Mouse (Mus musculus): ENCODE measurements around the gene Tm7sf3.

DNA sequence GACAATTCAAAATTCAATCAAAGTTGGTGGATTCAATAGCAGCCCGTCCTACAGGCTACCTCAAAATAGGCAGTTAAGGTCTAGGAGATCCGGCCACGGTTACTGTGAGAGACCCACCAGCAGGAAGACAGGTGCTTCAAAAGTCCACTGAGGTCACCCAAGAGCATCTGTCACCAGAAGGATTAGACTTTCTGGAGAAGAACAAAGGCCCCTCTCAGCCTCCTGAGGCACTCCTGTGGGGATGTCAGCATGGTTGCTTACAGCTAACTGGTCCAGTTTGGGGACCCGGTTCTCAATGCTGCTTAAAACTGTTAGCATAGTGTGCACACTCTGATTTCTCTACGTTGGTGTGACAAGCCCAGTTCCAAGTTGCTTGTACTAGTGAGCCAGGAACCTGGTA, 29.5 kb upstream of the Tm7sf3 start:
- TF ChIP-seq CTCF (IDR thresholded peaks at IDR 0.05; ENCODE audit: low read depth, low read length) (no peak), POLR2A (IDR thresholded peaks at IDR 0.05; ENCODE audit: extremely low read depth, insufficient read depth, low read length) (no peak)

All from liver, adult 2 months (tissue).